Mouse (Mus musculus) urinary bladder, postnatal 14 days (tissue): ENCODE data around the gene Dna2.
"Not testable (repeated sequence)": the region's sequence is repeated elsewhere in the genome, so short reads cannot be mapped to it uniquely, and the experiment has no call there.

Experiments used
- DNase-seq: peaks from one replicate; pipeline ENCODE4 v3.0.0; 2021; ENCODE audit warnings: low spot score

Gene Dna2

GRCm38 (mm10) chr10:62946738-62947471, at the start of gene Dna2:
Gene Dna2 (plus strand): TSS chr10:62947026.
- DNase-seq = peak; percentile 68

- DNase-seq = no peak
These were observed 49.4 kb upstream of the Dna2 start for GRCm38 (mm10) chr10:62897437-62897836.

GRCm38 (mm10) chr10:62898061-62898460, 48.8 kb upstream of the Dna2 start:
- no peak for DNase-seq

GRCm38 (mm10) chr10:62900144-62900543, 46.7 kb upstream of the Dna2 start:
- no peak for DNase-seq

GRCm38 (mm10) chr10:62901826-62902225, 45.0 kb upstream of the Dna2 start:
- DNase-seq = no peak

GRCm38 (mm10) chr10:62902829-62903228, 44.0 kb upstream of the Dna2 start:
- DNase-seq = no peak

GRCm38 (mm10) chr10:62906336-62906735, 40.5 kb upstream of the Dna2 start:
- no peak for DNase-seq

- not testable (repeated sequence) for DNase-seq
These were observed 37.9 kb upstream of the Dna2 start, which contains the start of gene Tet1 for GRCm38 (mm10) chr10:62908896-62909295. Gene Tet1 (minus strand): TSS chr10:62908996.

GRCm38 (mm10) chr10:62911120-62911519, 35.7 kb upstream of the Dna2 start:
- DNase-seq = no peak

- DNase-seq = no peak
These were observed 27.8 kb upstream of the Dna2 start for GRCm38 (mm10) chr10:62918985-62919384.

- DNase-seq = peak; percentile 91
These were observed 26.7 kb upstream of the Dna2 start, which contains the start of gene Slc25a16 for GRCm38 (mm10) chr10:62919925-62920765. Gene Slc25a16 (plus strand): TSS chr10:62920633.

- no peak for DNase-seq
These were observed 26.1 kb upstream of the Dna2 start for GRCm38 (mm10) chr10:62920766-62921156.

- no peak for DNase-seq
These were observed 22.7 kb upstream of the Dna2 start for GRCm38 (mm10) chr10:62924096-62924635.

- DNase-seq = no peak
These were observed 14.4 kb upstream of the Dna2 start for GRCm38 (mm10) chr10:62932381-62932780.

- no peak for DNase-seq
These were observed 1.7 kb upstream of the Dna2 start for GRCm38 (mm10) chr10:62944975-62945580.

- DNase-seq = no peak
These were observed 1.7 kb downstream of the Dna2 start for GRCm38 (mm10) chr10:62948551-62948950.

GRCm38 (mm10) chr10:62963956-62964355, 17.1 kb downstream of the Dna2 start:
- DNase-seq = no peak

- DNase-seq = no peak
These were observed 19.0 kb downstream of the Dna2 start for GRCm38 (mm10) chr10:62965796-62966195.

- DNase-seq = no peak
These were observed 19.5 kb downstream of the Dna2 start for GRCm38 (mm10) chr10:62966291-62966690.

GRCm38 (mm10) chr10:62971821-62972220, 25.0 kb downstream of the Dna2 start:
- no peak for DNase-seq

- no peak for DNase-seq
These were observed 32.8 kb downstream of the Dna2 start for GRCm38 (mm10) chr10:62979667-62980038.
